ENCODE assay signal across 8 mouse cellular contexts in the genomic region with DNA sequence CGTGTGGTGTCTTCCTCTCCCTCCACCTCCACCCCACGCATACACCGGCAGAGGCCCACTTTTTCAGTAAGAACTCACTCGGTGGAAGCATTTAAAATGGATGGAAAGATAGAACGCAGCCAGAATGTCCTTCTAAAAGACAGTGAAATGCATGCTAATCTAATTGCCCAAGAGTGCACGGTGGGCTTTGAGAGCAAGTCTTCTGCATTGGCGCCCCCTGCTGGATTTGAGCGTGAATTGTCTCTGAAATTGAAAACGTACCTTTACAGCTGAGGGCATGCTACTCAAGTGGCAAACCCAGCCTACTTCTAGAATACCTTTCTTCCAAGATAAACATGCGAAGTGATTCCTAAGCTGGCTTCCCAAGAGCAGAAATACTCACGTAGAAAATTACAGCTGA.
DNase-seq lines count a peak whose midpoint lies in the region; ATAC-seq and TF ChIP-seq lines count a peak whose summit lies in the region.

No protein-coding gene starts in this region.

- H3K4me3 ChIP-seq in ES-E14 (ENCODE audit: insufficient read depth in 1 of 2, low read depth in 1 of 2, low read length in 2 of 2, poor library complexity in 1 of 2, severe bottlenecking in 1 of 2) = no peak overlapping the region
- H3K4me3 ChIP-seq in forebrain, embryonic 12.5 days (replicated peaks) = no peak overlapping the region

- no peaks in the 10 kb centered on the region for H3K9me3 ChIP-seq in ES-E14 (ENCODE audit: control insufficient read depth, insufficient read depth, low read depth, low read length)
- no peaks in the 10 kb centered on the region for H3K9me3 ChIP-seq in forebrain, embryonic 12.5 days

- H3K27ac ChIP-seq in ES-E14 (ENCODE audit: insufficient read depth, low read depth, low read length, poor library complexity, severe bottlenecking) = no peak overlapping the region
- H3K27ac ChIP-seq in forebrain, embryonic 12.5 days = 0 out of 2 replicates have a peak overlapping the region, but pooled peaks have one; percentile 0

- ATAC-seq in forebrain, embryonic 12.5 days (ENCODE audit: low FRiP score) = peak; percentile 77

- no peak overlapping the region for H3K9ac ChIP-seq in ES-E14 (ENCODE audit: insufficient read depth, low read depth, low read length, poor library complexity, severe bottlenecking)
- H3K9ac ChIP-seq in forebrain, embryonic 12.5 days = no peak overlapping the region

- H3K36me3 ChIP-seq in ES-E14 (ENCODE audit: control insufficient read depth, insufficient read depth, low read length, poor library complexity, severe bottlenecking) = no peaks in the 10 kb centered on the region
- H3K36me3 ChIP-seq in forebrain, embryonic 12.5 days (replicated peaks) = no peaks in the 10 kb centered on the region

- peaks cover 12% of the 10 kb centered on the region for H3K27me3 ChIP-seq in forebrain, embryonic 12.5 days

- H3K4me1 ChIP-seq in ES-E14 (ENCODE audit: control insufficient read depth in 2 of 2, insufficient read depth in 2 of 2, low read length in 2 of 2, poor library complexity in 1 of 2) = no peaks in the 10 kb centered on the region
- H3K4me1 ChIP-seq in forebrain, embryonic 12.5 days = peaks cover 5% of the 10 kb centered on the region

- peak overlapping the region; percentile 22; the same call in 1 of the 2 replicates for H3K4me2 ChIP-seq in forebrain, embryonic 12.5 days

- 13% methylated on average over 11 of the region's 11 CpGs for WGBS in forebrain, embryonic 12.5 days

- peak; percentile 55 for DNase-seq in ES-E14 (ENCODE audit: low read depth, low spot score)
- peak; percentile 20 for DNase-seq in c-Kit-positive CD71-negative TER-119-negative erythroid progenitor cells, embryonic 14.5 days (ENCODE audit: low read depth)
- peak; percentile 22 to 59 for DNase-seq in heart, postnatal 36 days
- DNase-seq in layer of hippocampus, adult 11-12 months (ENCODE audit: low spot score) = peak; percentile 80
- peak; percentile 52 to 69 for DNase-seq in lung, adult 18-20 months
- DNase-seq in ovary, postnatal 10 days (ENCODE audit: low spot score) = peak; percentile 60
- peak; percentile 45 for DNase-seq in urinary bladder, postnatal 10 days (ENCODE audit: low spot score)

- in situ Hi-C loops in ES-E14 (cut with MboI; ENCODE audit: low sequenced_read_pairs in 2 of 2, unreplicated experiment in 2 of 2) = no loop called here

- intact Hi-C loops in heart, postnatal 36 days (cut with DNase I) = loop anchor here (2.0 to 10.0 kb wide), 2 partner anchors 561 to 1585 kb away; no protein-coding TSS in a partner anchor

TF ChIP-seq in ES-E14, 5 proteins besides CTCF, POLR2A, EP300 and RAD21:
- TF ChIP-seq CHD2 (IDR thresholded peaks at IDR 0.05; ENCODE audit: low read depth, low read length) = no peak
- TF ChIP-seq ZC3H11A (IDR thresholded peaks at IDR 0.05; ENCODE audit: borderline replicate concordance, low read depth, low read length) = peak; percentile 43; the same call in 1 of the 2 replicates
- no peak for TF ChIP-seq MAFK (IDR thresholded peaks at IDR 0.05; ENCODE audit: insufficient read depth, low read depth, low read length)
- no peak for TF ChIP-seq HCFC1 (IDR thresholded peaks at IDR 0.05; ENCODE audit: borderline replicate concordance, insufficient read depth, low read length)

Comparison
In these comparisons a context has a peak if more than half of its experiments do, and no peak if none do; other contexts are left out.
1. DNase-seq: peak in every context shown above with its lines; median percentile 80 in layer of hippocampus, adult 11-12 months; 60 in lung, adult 18-20 months; 60 in ovary, postnatal 10 days; 55 in ES-E14; 45 in urinary bladder, postnatal 10 days; 40 in heart, postnatal 36 days; 20 in c-Kit-positive CD71-negative TER-119-negative erythroid progenitor cells, embryonic 14.5 days.